Mouse (Mus musculus) cerebellum, adult 2 months (tissue): ENCODE data around the gene Cacna2d3.

ENCODE experiments used
- CTCF ChIP-seq: fragments of 200-500 bp; IDR thresholded peaks from 2 replicates; pipeline ENCODE4 v1.5.1; 2011; ENCODE audit warnings: low read depth, mild to moderate bottlenecking, control low read depth, low read length, moderate library complexity, borderline replicate concordance; ENCODE audit not compliant: insufficient read depth
- POLR2A ChIP-seq: fragments of 200-500 bp; IDR thresholded peaks from 2 replicates; pipeline ENCODE4 v1.6.1; 2011; ENCODE audit warnings: low read length, control low read depth, borderline replicate concordance; ENCODE audit not compliant: insufficient read depth

DNA sequence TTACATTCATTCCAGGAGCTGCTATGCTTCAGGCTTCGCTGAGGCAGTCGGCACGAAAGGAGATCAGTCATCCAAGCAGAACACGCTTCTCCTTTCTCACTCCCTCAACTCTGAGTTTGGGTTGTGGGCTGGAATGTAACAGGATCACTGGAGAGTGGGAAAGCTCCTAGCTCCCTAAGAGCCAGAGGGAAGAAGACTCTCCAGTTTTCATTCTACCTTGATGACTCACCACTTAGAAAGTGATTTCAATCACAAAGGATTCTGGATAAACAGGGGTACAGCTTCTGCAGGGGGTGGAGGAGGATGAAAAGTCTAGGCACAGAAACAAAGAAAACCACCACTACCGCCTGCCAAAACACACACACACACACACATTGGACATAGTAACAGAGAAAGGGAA, 760.3 kb downstream of the Cacna2d3 start:
- TF ChIP-seq POLR2A, result no peak
- TF ChIP-seq CTCF, result no peak
